Mouse (Mus musculus): ENCODE data around the gene Defa28.
"Not testable (repeated sequence)": the region's sequence is repeated elsewhere in the genome, so short reads cannot be mapped to it uniquely, and the experiment has no call there.

Defa28 gene

GRCm38 (mm10) chr8:21582706-21583105 is at the start of gene Defa28:
TSS of gene Defa28 (plus strand) at chr8:21583006.
- DNase-seq (ENCODE audit: low spot score) = not testable (repeated sequence)

DNA sequence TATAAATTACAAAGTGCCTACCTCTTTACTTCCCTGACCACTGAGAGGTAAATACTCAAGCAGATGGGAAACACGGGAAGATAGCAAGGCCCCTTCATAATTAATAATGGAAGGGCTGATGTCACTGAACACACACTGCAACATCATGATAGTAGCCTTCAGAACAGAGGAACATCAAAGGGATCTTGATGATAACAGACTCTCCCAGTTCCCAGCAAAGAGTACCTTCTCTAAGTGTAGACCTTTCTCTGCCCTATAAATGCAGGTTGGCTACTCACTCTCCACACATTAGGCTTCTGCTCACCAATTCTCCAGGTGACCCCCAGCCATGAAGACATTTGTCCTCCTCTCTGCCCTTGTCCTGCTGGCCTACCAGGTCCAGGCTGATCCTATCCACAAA is 17.7 kb upstream of the Defa28 start, which contains the start of gene Defa37:
Gene Defa37, plus strand, starts transcription at position 301 of the 400 bp plus-strand sequence.
- not testable (repeated sequence) for DNase-seq (ENCODE audit: low spot score)

GRCm38 (mm10) chr8:21594408-21594807 is 11.6 kb downstream of the Defa28 start, which contains the start of gene Gm7861:
TSS of gene Gm7861 (minus strand) at chr8:21594508.
- not testable (repeated sequence) for DNase-seq (ENCODE audit: low spot score)

DNA sequence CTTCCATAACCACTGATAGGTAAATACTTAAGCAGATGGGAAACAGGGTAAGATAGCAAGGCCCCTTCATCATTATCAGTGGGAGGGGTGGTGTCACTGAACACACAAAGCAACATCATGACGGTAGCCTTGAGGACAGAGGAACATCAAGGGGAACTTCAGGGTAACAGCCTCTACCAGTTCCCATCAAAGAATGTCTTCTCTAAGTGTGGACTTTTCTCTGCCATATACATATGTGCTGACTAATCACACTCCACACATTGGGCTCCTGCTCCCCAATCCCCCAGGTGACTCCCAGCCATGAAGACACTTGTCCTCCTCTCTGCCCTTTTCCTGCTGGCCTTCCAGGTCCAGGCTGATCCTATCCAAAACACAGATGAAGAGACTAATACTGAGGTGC is 35.1 kb downstream of the Defa28 start, which contains the start of gene Defa26:
Gene Defa26, plus strand, starts transcription at position 301 of the 400 bp plus-strand sequence.
- DNase-seq (ENCODE audit: low spot score) = not testable (repeated sequence)

Measured in testis, postnatal 14 days (tissue).